Mouse (Mus musculus) spleen, postnatal 10 days (tissue): ENCODE measurements at regions not wholly inside any gene's neighbourhood (a gene's known extent, or its start where the extent isn't known, plus 50 kb on each side); places are given as distances from the start of the nearest gene placed in this dataset.

Experiments
- DNase-seq, 2 experiments: peaks; one replicate each; pipeline ENCODE4 v3.0.0; 2021 to 2022; ENCODE audit warnings: low spot score in 2 of 2

DNA sequence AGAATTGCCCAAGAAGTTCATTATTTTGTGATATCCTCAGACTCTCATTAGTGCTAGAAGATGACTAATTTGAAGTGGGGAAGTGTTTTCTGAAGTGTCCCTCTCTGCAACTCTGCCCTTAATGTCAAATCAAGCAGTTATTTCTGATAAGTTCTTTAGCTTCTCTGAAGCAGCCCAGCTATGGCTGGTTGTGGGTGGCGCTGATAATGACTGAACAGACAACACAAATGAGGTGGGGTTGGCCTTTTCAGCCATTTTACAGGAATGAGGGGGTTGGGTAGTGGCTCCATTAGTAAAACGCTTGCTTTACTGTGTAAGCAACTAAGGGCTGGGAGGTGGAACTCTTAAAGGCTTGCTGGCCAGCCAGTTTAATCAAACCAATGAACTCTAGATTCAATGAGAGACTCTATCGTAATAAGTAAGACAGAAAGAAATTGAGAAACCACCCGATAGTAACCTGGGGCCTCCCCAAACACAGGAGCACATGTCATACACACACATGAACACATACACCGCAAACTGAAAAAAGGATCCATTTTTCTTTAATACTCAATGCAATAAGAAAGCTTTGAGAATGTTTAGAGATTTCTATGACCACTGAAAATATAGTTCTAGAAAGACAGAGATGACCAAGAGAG lies 1268.3 kb upstream of the A1bg start:
- no peak for DNase-seq

DNA sequence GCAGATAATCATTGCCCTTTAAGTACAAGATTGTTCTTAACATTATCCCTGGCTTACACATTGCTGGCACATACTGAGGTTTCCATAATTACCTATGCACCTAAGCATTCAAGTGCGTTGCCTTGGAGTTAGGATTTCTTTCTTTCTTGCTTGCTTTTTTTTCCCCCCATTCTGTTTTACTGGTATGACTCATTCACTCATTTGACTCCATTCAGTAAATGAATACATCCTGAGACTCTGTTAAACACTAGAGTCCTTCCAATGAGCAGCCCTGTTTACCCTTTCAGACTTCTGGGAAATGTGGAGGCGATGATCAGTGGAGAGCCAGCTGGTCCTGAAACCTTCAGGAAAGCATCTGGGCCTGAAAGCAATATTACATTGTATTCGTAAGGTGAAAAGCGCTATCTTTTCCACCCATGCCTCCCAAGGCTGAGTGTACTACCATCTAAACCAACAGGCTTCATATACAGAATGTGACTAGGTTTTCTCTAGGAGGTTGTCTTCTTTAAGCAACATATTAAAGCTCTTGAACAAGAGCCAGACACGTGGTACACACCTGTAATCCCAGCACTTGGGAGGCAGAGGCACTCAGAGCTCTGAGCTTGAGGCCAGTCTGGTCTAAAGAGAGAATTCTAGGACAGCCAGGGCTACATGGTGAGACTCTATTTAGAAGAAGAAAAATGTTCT lies 1267.6 kb upstream of the A1bg start:
- DNase-seq = no peak

- DNase-seq = no peak
Observed at GRCm38 (mm10) chr15:62189565-62190181, 1266.9 kb upstream of the A1bg start.

DNA sequence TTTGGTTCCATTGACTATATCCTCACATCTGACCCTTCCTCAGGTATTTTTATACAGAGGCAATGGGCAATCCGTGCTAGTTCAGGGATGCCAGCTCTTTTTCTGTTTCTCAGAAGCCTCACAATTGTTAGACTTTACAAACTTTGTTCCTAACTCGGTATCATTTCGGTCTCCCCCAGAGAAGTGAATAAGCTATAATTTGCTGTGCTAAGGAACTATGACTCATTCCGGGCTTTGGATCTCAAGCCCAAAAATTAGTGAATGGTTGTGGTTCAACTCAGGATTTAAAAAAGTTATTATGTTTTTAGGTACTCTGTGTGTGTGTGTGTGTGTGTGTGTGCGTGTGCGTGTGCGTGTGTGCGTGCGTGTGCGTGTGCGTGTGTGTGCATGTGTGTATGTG lies 1263.7 kb upstream of the A1bg start:
- DNase-seq = no peak

DNA sequence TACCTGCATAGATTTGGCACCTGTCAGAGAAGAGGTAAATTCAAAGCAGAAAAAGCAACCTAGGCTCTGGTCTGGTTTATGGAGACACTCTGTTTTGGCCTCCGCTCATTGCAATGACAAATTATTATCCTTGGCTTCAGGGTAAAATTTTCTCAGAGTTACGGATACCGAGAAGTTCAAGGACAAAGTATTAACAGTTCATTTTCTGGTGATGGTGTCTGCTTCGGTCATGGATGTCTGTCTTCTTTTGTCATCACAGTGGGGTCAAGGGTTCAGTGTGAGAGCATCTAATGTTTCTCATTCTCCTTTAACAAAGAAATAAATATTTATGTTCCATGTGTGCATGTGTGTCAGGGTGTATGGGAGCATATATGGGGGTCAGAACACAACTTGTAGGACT lies 1261.0 kb upstream of the A1bg start:
- DNase-seq = no peak

- peak in 1 of 2 experiments; percentile 63 for DNase-seq
Observed at GRCm38 (mm10) chr15:62181454-62181910, 1258.7 kb upstream of the A1bg start.

- no peak for DNase-seq
Observed at GRCm38 (mm10) chr15:62180718-62181117, 1257.9 kb upstream of the A1bg start.

DNA sequence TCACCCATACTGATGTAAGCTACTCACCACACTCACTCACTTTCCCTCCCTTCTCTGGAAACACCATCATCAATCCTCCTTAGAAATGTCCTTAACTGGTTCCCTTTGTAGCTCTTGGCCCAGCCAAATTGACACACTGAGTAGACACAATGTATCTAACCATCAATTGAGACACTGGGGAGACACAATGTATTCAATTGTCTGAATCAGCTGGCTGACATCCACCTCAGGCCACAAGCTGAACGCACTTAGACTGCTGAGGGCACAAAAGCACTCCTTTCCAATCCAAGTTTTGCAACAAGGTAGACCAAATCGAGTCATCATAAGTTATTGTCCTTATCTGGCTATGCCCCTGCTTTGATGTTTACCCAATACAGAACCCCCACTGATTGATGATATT lies 1257.0 kb upstream of the A1bg start:
- DNase-seq = no peak

DNA sequence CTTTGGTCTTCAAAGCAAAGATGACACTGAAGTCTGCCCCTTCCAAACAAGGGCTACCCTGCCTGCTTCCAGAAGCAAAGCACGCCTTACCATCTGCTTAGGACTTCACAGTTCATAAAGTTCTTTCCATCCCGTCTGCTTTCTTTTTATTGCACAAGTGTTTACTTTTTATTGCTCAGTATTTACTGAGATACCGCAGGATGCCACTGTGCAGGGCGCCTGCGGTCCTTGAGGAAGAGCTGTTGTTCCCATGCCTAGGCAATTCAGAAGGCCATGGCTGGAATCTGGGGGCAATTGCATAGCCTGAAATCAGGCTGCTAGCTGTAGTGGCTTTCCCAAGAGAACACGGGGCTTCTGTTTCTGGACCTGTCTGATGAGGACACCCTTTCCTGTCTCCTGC lies 1255.8 kb upstream of the A1bg start:
- DNase-seq = no peak

DNA sequence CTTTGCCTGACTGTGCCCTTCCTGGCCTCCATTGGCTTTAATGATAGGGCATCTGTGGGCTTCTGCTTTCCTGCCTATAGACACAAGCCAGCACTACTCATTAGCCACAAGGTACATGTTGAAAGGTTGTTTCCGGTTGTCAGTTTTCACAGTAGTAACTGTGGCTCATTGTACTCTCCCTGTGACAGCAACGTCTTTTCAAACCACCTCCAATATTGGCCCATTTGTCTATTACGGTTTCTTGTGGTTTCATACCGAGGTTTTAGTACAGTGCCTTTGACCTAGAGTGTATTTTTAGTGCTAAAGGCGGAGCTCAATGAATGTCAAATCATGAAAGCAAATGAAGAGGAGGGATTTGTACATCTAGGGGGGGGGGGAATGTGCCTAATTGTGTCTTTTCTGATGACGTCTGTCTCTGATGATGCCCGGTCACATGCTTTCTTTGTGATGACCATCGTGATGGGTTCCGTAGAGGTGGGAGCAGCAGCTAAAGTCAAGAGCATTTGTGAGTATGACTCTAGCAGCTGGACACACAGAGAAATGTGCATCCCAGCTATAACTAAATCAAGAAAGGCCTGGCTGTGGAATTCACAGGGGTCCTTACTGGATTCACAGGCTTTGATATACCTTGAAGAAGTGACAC lies 1255.1 kb upstream of the A1bg start:
- DNase-seq = no peak

DNA sequence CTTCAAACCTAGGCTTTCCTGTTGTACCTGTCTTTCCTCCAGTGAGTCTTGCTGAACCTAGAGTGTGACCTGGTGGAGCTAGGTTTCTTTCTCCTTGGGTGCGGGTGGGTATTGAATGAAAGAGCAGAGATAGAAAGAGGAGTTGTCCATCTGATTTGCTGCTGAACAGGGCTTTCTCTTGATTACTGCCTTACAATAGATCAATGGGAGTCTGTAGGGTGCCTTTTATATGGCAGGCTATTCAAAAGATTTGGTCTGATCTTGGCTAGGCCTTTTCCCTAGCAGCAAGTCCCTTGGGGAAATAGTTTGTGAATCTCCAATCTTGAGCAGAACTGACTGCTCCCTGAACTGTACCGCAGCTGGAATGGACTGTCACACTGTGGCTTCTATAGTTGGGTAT lies 1253.3 kb upstream of the A1bg start:
- DNase-seq = no peak

- DNase-seq = no peak
Observed at GRCm38 (mm10) chr15:62173633-62174543, 1251.1 kb upstream of the A1bg start.

DNA sequence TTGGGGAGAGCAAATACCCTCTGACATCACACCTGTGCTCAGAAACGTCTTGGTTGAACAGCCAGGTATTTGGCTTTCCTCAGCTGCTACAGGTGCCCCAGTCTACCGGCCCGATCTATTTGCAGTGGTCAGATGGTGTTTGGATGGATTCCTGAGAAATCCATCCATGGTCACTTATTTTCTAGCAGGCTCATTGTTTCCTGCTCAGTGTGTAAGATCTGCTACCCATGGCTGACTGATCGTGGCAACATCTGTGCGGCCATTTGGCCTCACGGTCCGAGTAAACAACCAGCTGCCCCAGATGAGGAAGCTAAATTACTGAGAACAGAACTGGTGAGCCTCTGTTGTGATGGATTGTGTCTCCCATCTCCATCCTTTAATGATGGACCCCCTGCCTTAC lies 1248.8 kb upstream of the A1bg start:
- DNase-seq = no peak

DNA sequence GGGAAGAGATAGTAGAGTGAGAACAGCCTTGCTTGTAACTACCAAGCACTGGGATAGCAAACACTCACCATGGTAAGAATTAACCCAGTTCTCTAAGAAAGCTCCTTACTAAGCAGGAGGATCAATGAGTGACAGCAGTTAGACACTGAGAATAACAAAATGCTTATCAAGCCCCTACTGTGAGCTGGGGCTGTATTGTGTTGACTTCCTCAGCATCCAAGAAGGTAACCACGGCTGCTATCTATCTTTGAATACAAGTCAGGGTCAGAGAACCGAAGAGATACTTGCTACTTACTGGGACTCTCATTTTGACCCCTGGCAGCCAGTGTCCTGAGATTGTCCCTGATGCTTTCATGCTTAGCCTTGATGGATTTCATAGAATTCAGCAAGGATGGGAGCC lies 1248.4 kb upstream of the A1bg start:
- no peak for DNase-seq

- no peak for DNase-seq
Observed at GRCm38 (mm10) chr15:62170337-62170736, 1247.5 kb upstream of the A1bg start.

DNA sequence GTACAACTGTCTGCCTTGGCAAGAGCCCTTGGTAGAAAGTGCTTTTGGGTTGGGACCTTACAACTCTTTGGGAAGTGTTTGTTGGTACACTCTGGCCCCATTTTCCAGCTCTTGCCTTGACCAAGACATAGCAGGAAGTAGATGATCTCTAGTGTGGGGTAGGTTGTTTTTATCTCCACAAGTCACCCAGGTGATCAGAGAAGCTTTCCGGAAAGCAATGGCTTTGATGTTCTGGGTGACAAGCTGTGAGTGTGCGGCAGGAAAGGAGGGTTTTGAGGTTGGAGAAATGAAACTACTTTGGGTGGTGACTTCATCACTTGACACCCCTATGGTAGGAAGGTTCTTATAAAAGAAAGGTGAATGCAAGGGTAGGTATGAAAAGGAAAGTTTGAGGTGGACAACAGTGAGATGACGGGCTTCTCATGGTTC lies 1246.8 kb upstream of the A1bg start:
- DNase-seq = peak in 1 of 2 experiments; percentile 51

DNA sequence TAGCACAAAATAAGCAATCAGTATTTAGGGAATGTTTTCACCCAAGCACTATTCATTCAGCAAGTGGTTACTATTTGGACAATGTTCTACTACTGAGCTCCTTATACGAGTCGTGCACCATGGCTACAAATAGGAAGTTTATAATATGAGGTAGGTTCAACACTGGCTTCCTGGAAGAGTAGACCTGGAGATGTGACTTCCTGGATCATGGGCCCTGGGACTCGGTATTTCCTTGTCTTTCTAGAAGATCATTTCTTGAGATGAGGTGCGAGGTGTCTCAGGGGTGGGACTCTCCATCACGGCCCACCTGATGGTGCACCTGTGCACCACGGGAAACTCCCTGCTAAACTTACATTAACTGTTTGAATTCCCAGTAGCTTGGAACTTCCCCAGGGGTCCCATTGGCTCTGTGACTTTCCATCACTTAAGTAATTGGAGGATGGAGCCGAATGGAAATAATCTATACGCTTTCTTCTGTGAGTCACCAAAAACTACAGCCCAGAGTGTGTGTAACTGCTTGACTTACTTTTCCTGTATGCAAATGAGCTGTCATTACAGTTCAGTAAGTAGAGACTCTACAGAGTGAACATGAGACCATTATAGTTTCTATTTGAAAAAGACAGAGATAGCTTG lies 1246.3 kb upstream of the A1bg start:
- DNase-seq = no peak

DNA sequence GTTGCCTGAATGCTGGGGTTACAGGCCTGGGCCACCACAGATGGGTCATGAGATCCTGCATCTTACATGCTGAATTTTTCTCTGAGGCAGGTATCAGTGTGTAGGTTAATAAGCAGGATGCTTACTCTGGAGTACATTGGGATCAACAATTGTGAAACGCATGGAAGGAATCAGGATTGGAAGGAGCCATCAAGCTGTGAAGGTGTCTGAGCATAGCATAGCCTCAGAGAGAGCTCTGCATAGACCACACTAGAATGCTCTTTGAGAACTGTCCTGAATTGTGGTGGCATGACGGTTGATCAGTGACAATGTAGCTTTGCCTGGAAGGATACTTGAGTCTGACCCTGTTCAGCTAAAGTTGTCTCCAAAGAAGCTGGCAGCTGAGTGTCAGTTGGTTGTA lies 1245.7 kb upstream of the A1bg start:
- DNase-seq = no peak

DNA sequence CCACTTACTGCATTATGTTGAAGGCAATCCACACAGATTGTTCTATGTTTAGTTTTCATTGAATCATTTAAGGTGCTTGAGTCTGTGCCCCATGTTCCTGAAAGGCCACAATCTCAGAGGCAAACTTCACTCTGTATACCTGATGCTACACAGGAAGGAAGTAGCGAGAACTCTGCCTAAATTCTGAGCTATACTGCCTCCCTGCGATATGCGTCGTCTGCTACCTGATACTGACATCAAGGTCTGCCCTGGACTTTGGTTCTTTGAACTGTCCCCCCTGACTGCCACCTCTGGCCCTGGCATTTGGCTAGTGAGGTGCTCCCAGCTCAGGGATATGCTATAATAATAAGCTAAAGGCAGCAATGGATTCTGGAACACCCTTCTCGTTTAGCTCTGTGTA lies 1244.0 kb upstream of the A1bg start:
- no peak for DNase-seq

DNA sequence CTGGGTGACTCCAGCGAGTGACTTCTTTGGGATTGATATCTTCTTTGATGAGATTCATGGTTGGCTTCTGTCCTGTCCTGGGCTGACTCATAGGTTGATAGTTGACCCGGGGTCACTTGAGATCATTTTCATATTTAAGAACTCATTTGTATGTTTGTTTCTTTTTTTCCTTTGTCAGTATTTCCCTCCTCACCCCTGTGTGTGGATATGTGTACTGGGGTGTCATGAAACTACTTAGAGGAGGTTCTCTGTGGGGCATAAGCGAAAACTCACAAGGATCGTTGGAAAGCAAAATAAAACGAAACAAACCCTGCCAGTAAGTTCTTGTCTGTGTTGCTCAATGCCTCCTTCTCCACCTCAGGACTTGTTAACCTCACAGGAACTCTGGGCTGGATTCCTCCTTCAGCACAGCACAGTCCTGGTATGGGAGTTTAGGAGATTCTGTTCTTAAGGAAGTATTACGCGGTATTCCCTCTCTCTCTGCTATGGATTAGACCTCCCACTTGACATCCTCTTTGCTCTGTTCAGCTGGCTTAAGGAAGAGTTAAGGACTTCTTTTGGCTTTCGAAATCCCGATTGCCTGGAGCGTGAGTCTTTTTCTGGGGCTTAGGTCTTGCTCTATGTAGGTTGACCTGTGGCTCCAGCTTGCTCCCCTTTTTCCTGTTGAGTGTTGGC lies 1243.2 kb upstream of the A1bg start:
- DNase-seq = no peak
